Mouse (Mus musculus) forebrain, embryonic 15.5 days (tissue): Measurements from ENCODE around the gene Slc16a14. TPM values are rescaled to one million over a fixed set of nuclear protein-coding genes. Genes with fewer than 3 reads are reported as not detected.

Experiments
- ATAC-seq: fragments of 200-750 bp; cut with Nextera tagmentation; replicated peaks from 2 replicates; pipeline ENCODE4 v1.8.0; 2017; ENCODE audit warnings: mild to moderate bottlenecking, moderate TSS enrichment, moderate library complexity
- H3K27ac ChIP-seq: fragments of 300-500 bp; sonication (generic); replicated peaks from 2 replicates; pipeline ENCODE4 v1.5.1; 2015; ENCODE audit warnings: mild to moderate bottlenecking, inconsistent platforms
- H3K27me3 ChIP-seq: fragments of 300-500 bp; sonication (generic); 2 replicates; pipeline ENCODE4 v1.6.1; 2015; ENCODE audit warnings: inconsistent platforms
- H3K36me3 ChIP-seq: fragments of 300-500 bp; sonication (generic); 2 replicates; pipeline ENCODE4 v1.6.1; 2015; ENCODE audit warnings: mild to moderate bottlenecking, inconsistent platforms
- H3K4me1 ChIP-seq: fragments of 300-500 bp; sonication (generic); 2 replicates; pipeline ENCODE4 v1.6.1; 2015; ENCODE audit warnings: inconsistent platforms
- H3K4me2 ChIP-seq: fragments of 300-500 bp; sonication (generic); replicated peaks from 2 replicates; pipeline ENCODE4 v1.6.1; 2015; ENCODE audit warnings: mild to moderate bottlenecking, inconsistent platforms
- H3K4me3 ChIP-seq: fragments of 300-500 bp; sonication (generic); 2 replicates; pipeline ENCODE4 v1.5.1; 2015; ENCODE audit warnings: mild to moderate bottlenecking, inconsistent platforms
- H3K9ac ChIP-seq: fragments of 300-500 bp; sonication (generic); replicated peaks from 2 replicates; pipeline ENCODE4 v1.6.1; 2015; ENCODE audit warnings: mild to moderate bottlenecking, inconsistent platforms
- H3K9me3 ChIP-seq: fragments of 300-500 bp; sonication (generic); 2 replicates; pipeline ENCODE4 v1.6.1; 2016; ENCODE audit warnings: inconsistent platforms
- WGBS: fragments of 180-500 bp; shearing (Covaris S2); methylation state at CpG from one replicate; pipeline ENCODE4 v1.1.7; 2015; ENCODE audit warnings: mixed read lengths; 5-methylcytosine and 5-hydroxymethylcytosine counted together
- polyA plus RNA-seq: library from polyadenylated mRNA; unstranded; fragments of >200 nt; fragmentation: Nextera tagmentation; extraction: Ambion mirVana; gene quantifications from 2 replicates; pipeline ENCODE4 v1.2.1, GENCODE M21; 2015

Gene Slc16a14
- polyA plus RNA-seq, 1 experiment from 2014 or later: 9.2 TPM

- H3K4me2 ChIP-seq: no peak overlapping the region
- ATAC-seq: no peak
- 87% methylated on average over 10 of the region's 10 CpGs for WGBS
- H3K4me1 ChIP-seq: no peaks in the 10 kb centered on the region
- no peaks in the 10 kb centered on the region for H3K27me3 ChIP-seq
- H3K9me3 ChIP-seq: no peaks in the 10 kb centered on the region
- no peak overlapping the region for H3K4me3 ChIP-seq
- no peak overlapping the region for H3K9ac ChIP-seq
- H3K27ac ChIP-seq: no peak overlapping the region
- H3K36me3 ChIP-seq: no peaks in the 10 kb centered on the region
Measured at GRCm38 (mm10) chr1:84860360-84861254, 74.3 kb downstream of the Slc16a14 start.

GRCm38 (mm10) chr1:84859597-84859996, 75.3 kb downstream of the Slc16a14 start:
- Histone ChIP-seq H3K27ac (no peak overlapping the region), H3K4me1 (no peaks in the 10 kb centered on the region), H3K4me2 (no peak overlapping the region), H3K9me3 (no peaks in the 10 kb centered on the region), H3K27me3 (no peaks in the 10 kb centered on the region), H3K36me3 (no peaks in the 10 kb centered on the region), H3K4me3 (no peak overlapping the region), H3K9ac (no peak overlapping the region)
- WGBS: 94% methylated on average over 6 of the region's 6 CpGs
- ATAC-seq: no peak

Other genes starting within 250 kb of the Slc16a14 start
- 170 and 178 TPM in 2 replicates for gene Dner, start 238.9 kb downstream of the Slc16a14 start, polyA plus RNA-seq
- gene Fbxo36, start 95.3 kb downstream of the Slc16a14 start, polyA plus RNA-seq: 4.4 and 6.5 TPM in 2 replicates
- gene Trip12, start 94.6 kb downstream of the Slc16a14 start, polyA plus RNA-seq: 53.8 and 55.5 TPM in 2 replicates
- gene Gm10553, start 165.0 kb upstream of the Slc16a14 start, polyA plus RNA-seq: not detected in 2 replicates
- not detected in 2 replicates for gene A530032D15Rik, start 174.7 kb upstream of the Slc16a14 start, polyA plus RNA-seq